Mouse (Mus musculus) right cerebral cortex, adult 18-20 months (tissue): ENCODE measurements around the gene Aox3.

ENCODE experiments used
- DNase-seq: peaks from one replicate; pipeline ENCODE4 v3.0.0; 2022; ENCODE audit warnings: mixed read lengths

Aox3 gene

GRCm38 (mm10) chr1:58213838-58214237 lies 100.9 kb downstream of the Aox3 start:
- DNase-seq, result no peak

DNA sequence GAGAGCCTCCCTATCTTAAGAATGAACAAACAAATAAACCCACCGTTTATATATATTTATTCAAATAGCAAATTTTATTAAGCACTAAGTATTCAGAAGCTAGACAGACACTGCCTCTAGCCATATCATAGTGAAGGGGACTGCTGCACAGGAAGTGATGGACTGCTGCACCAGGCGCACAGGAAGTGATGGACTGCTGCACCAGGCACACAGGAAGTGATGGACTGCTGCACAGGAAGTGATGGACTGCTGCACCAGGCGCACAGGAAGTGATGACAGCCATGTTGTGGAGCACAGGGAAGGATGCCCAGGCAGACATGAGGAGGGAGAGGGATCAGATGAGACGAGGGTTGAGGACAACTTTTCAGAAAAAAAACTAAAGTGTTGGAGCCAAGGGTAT lies 102.4 kb downstream of the Aox3 start:
- no peak for DNase-seq

DNA sequence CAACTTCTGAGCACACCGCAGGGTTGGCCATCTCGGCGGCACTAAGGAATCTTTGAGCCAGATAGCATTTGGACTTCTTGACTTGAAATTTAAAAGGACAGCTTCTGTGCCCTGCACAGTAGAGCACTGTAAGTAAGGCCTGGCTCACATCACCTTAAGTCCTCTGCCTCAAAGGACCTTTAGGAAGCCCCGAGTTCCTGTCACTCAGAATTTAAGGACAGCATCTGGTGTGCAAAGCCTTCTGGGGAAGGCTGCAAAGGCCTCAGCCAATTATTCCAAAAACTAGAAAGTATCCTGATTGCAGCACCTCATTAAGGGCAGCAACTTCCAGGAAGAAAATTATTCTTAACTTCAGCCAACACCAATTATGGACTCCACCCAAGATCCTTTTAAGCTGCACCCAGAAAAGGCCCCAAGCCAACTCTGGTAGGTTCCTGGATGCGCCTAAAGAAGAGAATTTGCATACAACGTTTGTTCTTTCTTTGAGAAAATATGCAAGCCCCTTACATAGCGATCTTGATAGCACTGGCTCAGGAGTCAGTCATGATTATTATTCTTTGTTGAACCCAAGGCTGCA lies 103.1 kb downstream of the Aox3 start:
- no peak for DNase-seq

DNA sequence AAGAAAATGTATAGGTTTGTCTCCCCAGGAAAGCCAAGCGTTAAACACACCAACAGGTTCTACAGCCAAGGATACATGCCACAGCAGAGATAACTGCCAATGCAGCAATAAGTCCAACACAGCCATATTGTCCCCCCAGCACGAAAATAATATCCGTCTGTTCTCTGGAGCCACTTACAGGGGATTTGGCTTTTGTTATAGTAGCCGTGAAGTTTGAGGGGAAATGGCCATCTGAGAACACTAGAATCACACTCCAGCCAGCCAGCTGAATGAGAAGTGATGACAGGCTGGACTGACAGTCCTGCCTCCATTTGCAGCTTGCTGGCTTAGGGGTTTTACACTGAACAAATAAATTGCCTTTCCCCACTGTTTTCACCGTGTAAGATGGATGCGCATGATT lies 108.1 kb downstream of the Aox3 start:
- DNase-seq, result no peak

DNA sequence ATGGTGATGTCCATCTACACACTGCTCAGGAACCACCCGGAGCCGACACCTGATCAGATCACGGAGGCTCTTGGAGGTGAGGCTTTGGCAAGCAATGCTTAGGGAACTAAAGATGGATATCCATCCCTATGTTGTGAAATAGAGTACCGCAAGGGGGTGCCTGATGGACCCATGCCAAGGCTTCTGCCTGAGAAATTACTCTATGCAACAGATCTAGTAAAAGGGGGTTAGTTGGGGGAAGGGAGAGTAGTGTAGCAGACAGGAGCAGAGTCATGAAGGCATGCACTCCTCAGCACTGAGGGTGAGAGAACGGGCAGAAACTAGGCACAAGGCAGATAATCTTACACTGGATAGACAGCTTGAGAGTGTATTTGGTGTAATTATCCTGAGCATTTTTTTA lies 108.9 kb downstream of the Aox3 start:
- DNase-seq, result no peak

GRCm38 (mm10) chr1:58228086-58228485 lies 115.2 kb downstream of the Aox3 start:
- DNase-seq, result no peak

DNA sequence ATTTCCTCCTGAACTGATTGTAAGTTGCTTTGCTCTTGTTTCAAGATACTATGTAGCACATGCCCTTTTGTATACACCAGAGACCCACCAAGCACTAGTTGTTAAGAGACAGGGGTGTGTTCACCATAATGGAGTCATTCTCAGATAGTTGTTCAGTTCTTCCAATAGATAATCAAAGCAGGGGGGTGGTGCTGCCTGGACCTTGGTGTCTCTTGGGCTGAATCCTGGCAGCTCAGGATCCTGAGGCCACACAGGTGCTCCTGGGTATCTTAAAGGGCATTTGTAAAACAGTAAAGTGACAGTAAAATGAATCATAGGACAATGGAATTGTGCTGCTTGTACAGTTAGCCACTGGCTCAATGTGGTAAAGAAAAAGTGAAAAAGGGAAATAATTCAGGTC lies 116.0 kb downstream of the Aox3 start:
- no peak for DNase-seq

DNA sequence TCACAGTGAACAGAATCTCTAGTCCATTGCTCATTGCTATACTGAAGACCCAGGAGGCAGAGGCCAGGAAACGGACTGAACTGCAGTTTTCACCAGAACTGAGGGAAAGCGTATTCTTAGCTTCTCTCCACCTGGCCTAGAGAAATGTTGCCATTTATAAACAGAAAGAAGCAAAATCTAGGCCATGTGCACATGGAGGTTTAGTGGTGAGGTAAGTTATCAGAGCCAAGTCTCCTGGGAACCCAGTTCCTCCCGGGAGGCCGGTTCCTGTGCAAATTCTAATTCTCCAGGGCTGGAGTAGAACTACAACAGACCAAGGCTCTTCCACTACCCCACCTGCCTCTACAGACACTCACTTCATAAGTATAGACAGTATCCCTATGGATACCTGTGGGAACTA lies 116.8 kb downstream of the Aox3 start:
- DNase-seq, result no peak

GRCm38 (mm10) chr1:58230542-58230941 lies 117.6 kb downstream of the Aox3 start:
- no peak for DNase-seq

DNA sequence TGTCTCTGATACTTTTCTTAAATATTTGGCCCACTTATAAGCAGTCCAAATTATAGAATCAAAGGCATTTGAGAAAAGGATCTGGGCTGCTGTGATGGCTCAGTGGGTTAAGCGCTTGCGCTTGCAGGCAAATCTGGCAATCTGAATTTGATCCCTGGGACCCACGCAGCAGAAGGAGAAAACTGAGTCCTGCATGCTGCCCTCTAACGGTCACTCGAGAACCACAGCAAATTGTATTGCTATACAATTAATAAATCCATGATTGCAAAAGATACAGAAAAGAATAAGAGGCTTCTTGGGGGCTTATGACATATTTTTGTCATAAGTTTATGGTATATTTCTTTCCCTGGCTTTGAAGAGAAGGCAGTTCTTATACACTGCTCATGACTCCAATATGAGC lies 122.5 kb downstream of the Aox3 start:
- DNase-seq, result no peak

- no peak for DNase-seq
These were observed 124.8 kb downstream of the Aox3 start for GRCm38 (mm10) chr1:58237527-58238299.

DNA sequence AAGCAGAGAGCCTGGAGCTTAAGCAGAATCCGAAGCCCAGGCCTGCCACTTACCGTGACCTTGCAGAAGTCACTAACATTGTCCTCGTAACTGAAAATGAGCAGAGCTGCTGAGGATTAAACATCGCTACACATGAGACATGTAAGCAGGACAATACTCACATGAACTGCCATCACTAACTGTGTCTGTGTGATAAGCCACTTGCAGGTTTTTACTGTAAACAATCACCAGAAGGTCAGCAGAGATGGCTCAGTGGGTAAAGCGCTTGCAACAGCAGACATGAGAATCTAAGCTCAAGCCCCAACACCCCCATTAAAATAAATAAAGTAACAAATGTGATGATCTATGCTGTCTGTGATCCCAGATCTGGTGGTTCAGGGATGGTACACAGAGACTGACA lies 125.5 kb downstream of the Aox3 start:
- DNase-seq, result no peak

DNA sequence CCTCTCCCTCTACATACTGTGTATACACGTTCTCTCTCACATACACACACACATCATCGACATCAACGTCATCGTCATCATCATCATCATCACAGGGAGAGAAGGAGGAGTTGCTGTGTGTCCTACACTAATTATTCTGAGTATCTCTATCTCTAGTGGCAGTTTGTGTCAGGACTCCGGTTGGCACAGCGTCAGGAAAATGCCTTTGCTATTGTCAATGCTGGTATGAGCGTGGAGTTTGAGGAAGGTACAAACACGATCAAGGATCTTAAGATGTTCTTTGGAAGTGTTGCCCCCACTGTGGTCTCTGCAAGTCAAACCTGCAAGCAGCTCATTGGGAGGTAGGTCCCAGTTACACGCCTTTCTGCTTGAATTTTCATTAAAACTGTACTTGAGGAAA lies 126.0 kb downstream of the Aox3 start:
- no peak for DNase-seq

DNA sequence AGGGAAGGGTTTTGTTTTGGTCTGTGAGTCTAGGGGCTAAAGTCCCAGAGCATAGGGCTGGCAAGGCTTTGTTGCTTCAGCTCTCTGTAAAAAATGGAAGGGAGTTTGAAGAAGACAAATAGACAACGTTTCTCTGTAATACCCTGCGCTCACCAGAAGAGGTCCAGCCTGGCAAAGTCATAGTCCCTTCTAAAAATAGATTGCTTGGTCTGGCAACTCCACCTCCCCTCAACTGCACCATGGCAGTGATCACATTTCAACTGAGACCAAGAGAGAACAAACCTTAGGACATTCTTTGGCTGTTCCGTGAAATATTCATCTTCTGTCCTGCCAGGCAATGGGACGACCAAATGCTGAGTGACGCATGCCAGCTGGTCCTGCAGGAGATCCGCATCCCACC lies 127.4 kb downstream of the Aox3 start:
- DNase-seq, result no peak

GRCm38 (mm10) chr1:58244487-58244886 lies 131.6 kb downstream of the Aox3 start:
- DNase-seq, result no peak

DNA sequence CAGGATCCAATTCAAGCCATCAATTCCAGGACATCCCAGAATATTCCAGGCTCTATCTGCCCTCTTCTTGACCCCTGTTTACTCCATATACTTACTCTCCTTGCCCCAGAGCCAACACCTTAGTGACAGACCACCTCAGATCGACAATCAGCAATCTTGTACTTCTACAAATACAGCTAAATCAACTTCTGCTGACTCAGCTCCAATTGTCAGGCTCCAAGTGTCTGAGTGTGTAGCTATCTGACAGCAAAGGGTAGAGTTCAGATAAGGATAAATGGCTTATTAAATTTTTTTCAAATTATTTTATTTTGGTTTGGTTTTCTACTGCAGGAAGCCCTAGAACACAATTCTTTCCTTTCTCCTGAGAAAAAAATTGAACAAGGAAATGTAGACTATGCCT lies 135.6 kb downstream of the Aox3 start:
- DNase-seq, result no peak
